Mouse (Mus musculus): ENCODE results near the gene Frmd4a.

DNA sequence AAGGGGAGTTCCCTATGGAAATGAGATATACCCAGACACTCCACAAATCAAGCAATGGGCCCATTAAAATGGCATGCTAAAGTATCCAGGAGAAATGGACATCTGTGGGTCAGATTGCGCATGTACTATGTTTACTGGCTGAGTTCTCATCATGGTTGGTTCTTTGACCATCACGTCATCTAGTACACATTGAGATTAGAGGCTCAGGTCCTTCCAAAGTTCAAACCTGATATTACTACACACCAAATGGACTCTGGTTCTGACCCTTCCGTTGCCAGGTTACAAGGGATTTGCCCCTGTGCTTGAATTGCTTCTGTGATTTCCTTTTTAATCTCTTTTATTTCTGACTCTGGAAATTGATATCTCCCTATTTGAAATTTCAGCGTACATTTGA lies 137.1 kb downstream of the Frmd4a start:
- no peak for TF ChIP-seq CTCF (IDR thresholded peaks at IDR 0.05; ENCODE audit: low read depth, low read length)
- no peak for TF ChIP-seq GATA2 (IDR thresholded peaks at IDR 0.05; ENCODE audit: borderline replicate concordance, low read depth, low read length)

Data from G1E (cell line).